Mouse (Mus musculus): ENCODE measurements at regions not wholly inside any gene's neighbourhood (a gene's known extent, or its start where the extent isn't known, plus 50 kb on each side); places are given as distances from the start of the nearest gene placed in this dataset.

- no peak for ATAC-seq (ENCODE audit: insufficient read depth)
- WGBS, result 90% methylated on average over 2 of the region's 2 CpGs
- no peak overlapping the region for H3K27ac ChIP-seq (ENCODE audit: low read depth)
- no peak for TF ChIP-seq CTCF (IDR thresholded peaks at IDR 0.05; ENCODE audit: low read depth)
- no peaks in the 10 kb centered on the region for H3K9me3 ChIP-seq (ENCODE audit: low read depth, low read length)
- no peaks in the 10 kb centered on the region for H3K27me3 ChIP-seq (ENCODE audit: insufficient read depth, low read length)
- no peak overlapping the region for H3K9ac ChIP-seq
- no peaks in the 10 kb centered on the region for H3K4me1 ChIP-seq (ENCODE audit: insufficient read depth)
- DNase-seq, result no peak
- H3K36me3 ChIP-seq (ENCODE audit: insufficient read depth), result no peaks in the 10 kb centered on the region
- no peak overlapping the region for H3K4me3 ChIP-seq (ENCODE audit: low read depth, low read length)
- no peak overlapping the region for H3K4me2 ChIP-seq
Measured at GRCm38 (mm10) chr8:103953586-103953985, 147.8 kb upstream of the Cdh5 start.

- Histone ChIP-seq H3K27ac (ENCODE audit: low read depth) (no peak overlapping the region), H3K4me1 (ENCODE audit: insufficient read depth) (no peaks in the 10 kb centered on the region), H3K36me3 (ENCODE audit: insufficient read depth) (no peaks in the 10 kb centered on the region), H3K9ac (no peak overlapping the region), H3K4me3 (ENCODE audit: low read depth, low read length) (no peak overlapping the region), H3K9me3 (ENCODE audit: low read depth, low read length) (no peaks in the 10 kb centered on the region), H3K4me2 (no peak overlapping the region), H3K27me3 (ENCODE audit: insufficient read depth, low read length) (no peaks in the 10 kb centered on the region)
- no peak for TF ChIP-seq CTCF (IDR thresholded peaks at IDR 0.05; ENCODE audit: low read depth)
- 76% methylated on average over 4 of the region's 4 CpGs for WGBS
- DNase-seq, result no peak
- ATAC-seq (ENCODE audit: insufficient read depth), result no peak
Measured at GRCm38 (mm10) chr8:103955568-103956260, 145.7 kb upstream of the Cdh5 start.

GRCm38 (mm10) chr8:103964293-103964918 is 137.0 kb upstream of the Cdh5 start:
- Histone ChIP-seq H3K27me3 (ENCODE audit: insufficient read depth, low read length) (no peaks in the 10 kb centered on the region), H3K9ac (no peak overlapping the region), H3K9me3 (ENCODE audit: low read depth, low read length) (no peaks in the 10 kb centered on the region), H3K4me3 (ENCODE audit: low read depth, low read length) (no peak overlapping the region), H3K27ac (ENCODE audit: low read depth) (peak overlapping the region; percentile 30; the same call in 1 of the 2 replicates), H3K4me2 (no peak overlapping the region), H3K36me3 (ENCODE audit: insufficient read depth) (no peaks in the 10 kb centered on the region), H3K4me1 (ENCODE audit: insufficient read depth) (peaks cover 6% of the 10 kb centered on the region; the same call in 1 of the 2 replicates)
- ATAC-seq (ENCODE audit: insufficient read depth) (peak; percentile 77), DNase-seq (peak; percentile 86)
- WGBS, result 40% methylated on average over 7 of the region's 7 CpGs
- no peak for TF ChIP-seq CTCF (IDR thresholded peaks at IDR 0.05; ENCODE audit: low read depth)

DNA sequence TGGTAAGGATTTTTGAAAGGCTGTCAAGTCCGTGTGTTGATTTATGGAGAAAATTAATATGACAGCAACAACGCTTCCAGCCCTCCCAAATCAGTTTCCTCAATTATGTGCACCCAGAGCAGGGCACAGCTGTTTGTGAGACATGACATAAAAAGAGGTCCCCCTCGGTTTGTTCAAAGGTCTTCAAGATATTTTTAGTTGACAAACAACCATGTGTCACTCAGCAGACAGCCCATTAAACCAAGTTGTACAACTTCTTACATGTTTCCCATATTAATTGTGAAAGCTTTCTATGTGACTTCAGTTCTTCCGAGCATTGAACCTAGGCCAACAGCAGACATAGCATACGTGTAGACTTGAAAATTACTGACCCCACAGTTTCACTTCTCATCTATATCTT is 131.5 kb upstream of the Cdh5 start:
- Histone ChIP-seq H3K9ac (no peak overlapping the region), H3K36me3 (ENCODE audit: insufficient read depth) (no peaks in the 10 kb centered on the region), H3K27me3 (ENCODE audit: insufficient read depth, low read length) (no peaks in the 10 kb centered on the region), H3K4me2 (no peak overlapping the region), H3K4me3 (ENCODE audit: low read depth, low read length) (no peak overlapping the region), H3K4me1 (ENCODE audit: insufficient read depth) (no peaks in the 10 kb centered on the region), H3K27ac (ENCODE audit: low read depth) (no peak overlapping the region), H3K9me3 (ENCODE audit: low read depth, low read length) (no peaks in the 10 kb centered on the region)
- DNase-seq, result peak; percentile 65
- TF ChIP-seq CTCF (IDR thresholded peaks at IDR 0.05; ENCODE audit: low read depth), result no peak
- ATAC-seq (ENCODE audit: insufficient read depth), result peak; percentile 38; the same call in 1 of the 2 replicates
- 48% methylated on average over 5 of the region's 5 CpGs for WGBS

DNA sequence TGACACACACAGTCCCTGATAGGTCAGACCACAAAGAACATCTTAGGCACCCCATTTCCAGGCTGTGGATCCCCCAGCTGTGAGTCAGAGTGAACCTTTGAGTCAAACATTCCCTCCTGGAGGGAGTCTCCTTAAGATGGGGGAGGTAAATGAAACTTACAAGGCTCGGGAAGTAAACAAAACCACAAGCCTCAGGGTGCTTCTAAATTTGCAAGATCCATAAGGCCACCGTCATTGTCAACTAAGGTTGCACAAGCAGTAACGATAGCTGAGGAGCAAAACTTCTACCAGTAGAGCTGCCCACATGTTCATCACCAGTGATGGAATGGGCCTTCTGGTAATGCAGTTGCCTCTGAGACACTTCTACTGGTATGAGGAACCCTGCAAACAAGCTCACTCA is 130.9 kb upstream of the Cdh5 start:
- WGBS, result 84% methylated on average over 3 of the region's 3 CpGs
- no peak for DNase-seq
- no peak overlapping the region for H3K27ac ChIP-seq (ENCODE audit: low read depth)

DNA sequence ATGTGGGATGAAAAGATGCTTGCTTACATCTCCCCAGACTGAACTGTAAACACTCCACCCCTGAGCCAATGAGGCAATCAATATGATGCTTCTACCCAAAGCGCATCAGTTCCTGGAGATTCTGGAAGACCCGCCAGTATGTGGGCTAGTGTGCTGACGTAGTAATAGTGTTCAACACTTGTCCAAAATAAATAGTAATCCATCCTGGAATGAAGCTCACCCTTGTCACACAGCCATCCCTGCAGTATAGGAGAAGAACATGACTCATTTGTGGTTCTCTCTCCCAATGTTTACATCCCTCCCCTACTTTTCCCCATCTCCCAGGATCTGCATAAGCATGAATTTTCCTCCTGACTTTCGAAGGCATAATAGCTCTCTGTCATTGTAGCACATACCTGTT is 130.5 kb upstream of the Cdh5 start:
- DNase-seq (peak; percentile 3), ATAC-seq (ENCODE audit: insufficient read depth) (no peak)
- Histone ChIP-seq H3K9ac (no peak overlapping the region), H3K36me3 (ENCODE audit: insufficient read depth) (no peaks in the 10 kb centered on the region), H3K4me2 (no peak overlapping the region), H3K4me3 (ENCODE audit: low read depth, low read length) (no peak overlapping the region), H3K27me3 (ENCODE audit: insufficient read depth, low read length) (no peaks in the 10 kb centered on the region), H3K9me3 (ENCODE audit: low read depth, low read length) (no peaks in the 10 kb centered on the region), H3K27ac (ENCODE audit: low read depth) (no peak overlapping the region), H3K4me1 (ENCODE audit: insufficient read depth) (no peaks in the 10 kb centered on the region)
- 85% methylated on average over 4 of the region's 4 CpGs for WGBS
- TF ChIP-seq CTCF (IDR thresholded peaks at IDR 0.05; ENCODE audit: low read depth), result no peak

More for the DNA sequence above, 130.9 kb upstream of the Cdh5 start:
- H3K9ac ChIP-seq, result no peak overlapping the region
- no peak for TF ChIP-seq CTCF (IDR thresholded peaks at IDR 0.05; ENCODE audit: low read depth)
- no peak for ATAC-seq (ENCODE audit: insufficient read depth)
- no peaks in the 10 kb centered on the region for H3K9me3 ChIP-seq (ENCODE audit: low read depth, low read length)
- H3K4me3 ChIP-seq (ENCODE audit: low read depth, low read length), result no peak overlapping the region
- H3K4me1 ChIP-seq (ENCODE audit: insufficient read depth), result no peaks in the 10 kb centered on the region
- H3K27me3 ChIP-seq (ENCODE audit: insufficient read depth, low read length), result no peaks in the 10 kb centered on the region
- no peak overlapping the region for H3K4me2 ChIP-seq
- no peaks in the 10 kb centered on the region for H3K36me3 ChIP-seq (ENCODE audit: insufficient read depth)

- DNase-seq (peak; percentile 21), ATAC-seq (ENCODE audit: insufficient read depth) (no peak)
- Histone ChIP-seq H3K4me1 (ENCODE audit: insufficient read depth) (no peaks in the 10 kb centered on the region), H3K36me3 (ENCODE audit: insufficient read depth) (no peaks in the 10 kb centered on the region), H3K9me3 (ENCODE audit: low read depth, low read length) (no peaks in the 10 kb centered on the region), H3K4me2 (no peak overlapping the region), H3K27ac (ENCODE audit: low read depth) (no peak overlapping the region), H3K27me3 (ENCODE audit: insufficient read depth, low read length) (no peaks in the 10 kb centered on the region), H3K9ac (no peak overlapping the region), H3K4me3 (ENCODE audit: low read depth, low read length) (no peak overlapping the region)
- no peak for TF ChIP-seq CTCF (IDR thresholded peaks at IDR 0.05; ENCODE audit: low read depth)
- WGBS, result 72% methylated on average over 6 of the region's 6 CpGs
Measured at GRCm38 (mm10) chr8:103976488-103976887, 124.9 kb upstream of the Cdh5 start.
